ENCODE assay signal across 10 mouse cellular contexts in the genomic region with DNA sequence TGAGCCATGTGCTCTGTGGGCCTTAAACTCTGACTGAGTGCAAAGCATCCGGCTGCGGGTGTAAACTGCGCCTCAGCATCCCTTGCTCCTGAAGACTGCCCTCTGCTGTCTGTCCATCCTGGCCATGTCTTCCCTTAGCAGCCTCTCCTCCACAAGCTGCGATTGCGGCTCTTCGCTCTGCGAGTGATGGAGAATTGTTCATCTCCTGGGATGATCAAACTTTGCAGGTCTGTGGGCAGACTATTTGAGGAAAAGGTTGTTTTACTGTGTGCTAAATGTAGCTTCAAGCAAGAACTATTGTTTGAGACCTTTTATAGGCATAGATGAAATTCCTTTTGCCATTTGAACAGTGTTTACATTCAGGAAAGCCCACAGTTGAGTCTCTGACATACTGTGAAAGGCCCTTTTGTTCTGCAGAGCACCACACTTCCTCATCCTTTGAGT.
DNase-seq lines count a peak whose midpoint lies in the region; ATAC-seq and TF ChIP-seq lines count a peak whose summit lies in the region.
"Had no signal": no experiment of that assay in that cellular context is flagged by ENCODE, and none has a peak within 500 bp of the region (broad histone marks: within the 10 kb centered on the region; RNA-seq: fewer than 3 reads in every experiment).

No protein-coding gene starts in this region.

- H3K36me3 ChIP-seq in heart, postnatal 0 days (replicated peaks; ENCODE audit: control insufficient read depth, insufficient read depth, low read length): no peaks in the 10 kb centered on the region
- H3K36me3 ChIP-seq in heart, embryonic 12.5 days: no peaks in the 10 kb centered on the region
- H3K36me3 ChIP-seq in hindbrain, embryonic 15.5 days: no peaks in the 10 kb centered on the region
- H3K36me3 ChIP-seq: heart, embryonic 13.5 days had no signal

- no peak overlapping the region for H3K9ac ChIP-seq in heart, postnatal 0 days (replicated peaks; ENCODE audit: low read depth, low read length)
- H3K9ac ChIP-seq in heart, embryonic 12.5 days: no peak overlapping the region
- H3K9ac ChIP-seq in hindbrain, embryonic 15.5 days: no peak overlapping the region
- H3K9ac ChIP-seq: heart, embryonic 13.5 days had no signal

- H3K4me1 ChIP-seq in heart, postnatal 0 days (ENCODE audit: control insufficient read depth, insufficient read depth): peaks cover 14% of the 10 kb centered on the region
- H3K4me1 ChIP-seq in heart, embryonic 12.5 days (replicated peaks): no peaks in the 10 kb centered on the region; the same call in 1 of the 2 replicates
- peaks cover 10% of the 10 kb centered on the region; the same call in 1 of the 2 replicates for H3K4me1 ChIP-seq in hindbrain, embryonic 15.5 days (replicated peaks)

- peak overlapping the region; percentile 16; the same call in 1 of the 2 replicates for H3K27ac ChIP-seq in heart, postnatal 0 days (ENCODE audit: low read depth)
- no peak overlapping the region for H3K27ac ChIP-seq in heart, embryonic 12.5 days (ENCODE audit: poor library complexity, severe bottlenecking)
- H3K27ac ChIP-seq in hindbrain, embryonic 15.5 days (replicated peaks): 0 out of 2 replicates have a peak overlapping the region, but pooled peaks have one; percentile 20
- H3K27ac ChIP-seq: heart, embryonic 13.5 days had no signal

- ATAC-seq in heart, postnatal 0 days (ENCODE audit: insufficient read depth, low read depth): no peak
- ATAC-seq in heart, embryonic 12.5 days (ENCODE audit: insufficient number of reproducible peaks, low FRiP score): no peak
- peak; percentile 73; the same call in 1 of the 2 replicates for ATAC-seq in hindbrain, embryonic 15.5 days (ENCODE audit: low FRiP score, low read depth)
- no peak for ATAC-seq in megakaryocyte, adult 5-6 weeks (ENCODE audit: poor library complexity, severe bottlenecking)
- ATAC-seq: Patski had no signal

- no peak for DNase-seq in heart, postnatal 0 days (ENCODE audit: low spot score)
- peak; percentile 50 to 71 for DNase-seq in cerebellum, postnatal 25 days
- DNase-seq in mesoderm, embryonic 11.5 days (ENCODE audit: low read depth, low spot score): peak; percentile 54
- DNase-seq in ovary, postnatal 36 days (ENCODE audit: low spot score): no peak
- no peak for DNase-seq in thymus, postnatal 10 days (ENCODE audit: low spot score in 2 of 2)

- TF ChIP-seq EP300 in heart, postnatal 0 days (IDR thresholded peaks at IDR 0.05; ENCODE audit: low read depth): no peak

- 36% methylated on average over 7 of the region's 7 CpGs for WGBS in heart, postnatal 0 days
- WGBS in heart, embryonic 12.5 days: 27% methylated on average over 7 of the region's 7 CpGs
- 7% methylated on average over 7 of the region's 7 CpGs for WGBS in hindbrain, embryonic 15.5 days

- TF ChIP-seq CTCF in heart, postnatal 0 days (IDR thresholded peaks at IDR 0.05; ENCODE audit: low read depth): peak; percentile 53

- no peak overlapping the region for H3K4me2 ChIP-seq in heart, postnatal 0 days (ENCODE audit: low read depth, low read length)
- no peak overlapping the region for H3K4me2 ChIP-seq in heart, embryonic 12.5 days
- no peak overlapping the region for H3K4me2 ChIP-seq in hindbrain, embryonic 15.5 days
- H3K4me2 ChIP-seq: heart, embryonic 13.5 days had no signal

- H3K9me3 ChIP-seq in heart, postnatal 0 days (replicated peaks; ENCODE audit: control insufficient read depth, low read length): no peaks in the 10 kb centered on the region
- H3K9me3 ChIP-seq in heart, embryonic 12.5 days (replicated peaks): peaks cover 3% of the 10 kb centered on the region; the same call in 1 of the 2 replicates
- no peaks in the 10 kb centered on the region for H3K9me3 ChIP-seq in hindbrain, embryonic 15.5 days
- H3K9me3 ChIP-seq: heart, embryonic 13.5 days had no signal

- no peaks in the 10 kb centered on the region for H3K27me3 ChIP-seq in heart, postnatal 0 days (ENCODE audit: control insufficient read depth, insufficient read depth, low read length)
- no peaks in the 10 kb centered on the region for H3K27me3 ChIP-seq in heart, embryonic 12.5 days (replicated peaks)
- no peaks in the 10 kb centered on the region for H3K27me3 ChIP-seq in hindbrain, embryonic 15.5 days
- H3K27me3 ChIP-seq: heart, embryonic 13.5 days; Patski had no signal

- no peak overlapping the region for H3K4me3 ChIP-seq in heart, postnatal 0 days (ENCODE audit: low read depth, low read length)
- no peak overlapping the region for H3K4me3 ChIP-seq in heart, embryonic 12.5 days
- no peak overlapping the region for H3K4me3 ChIP-seq in hindbrain, embryonic 15.5 days
- H3K4me3 ChIP-seq: heart, embryonic 13.5 days had no signal

Comparison
In these comparisons a context has a peak if more than half of its experiments do, and no peak if none do; other contexts are left out.
1. DNase-seq: peak in cerebellum, postnatal 25 days (2 of 2) and mesoderm, embryonic 11.5 days (single experiment); none in heart, postnatal 0 days (single experiment), ovary, postnatal 36 days (single experiment) and thymus, postnatal 10 days (0 of 2).